Mouse (Mus musculus): ENCODE measurements around the gene Neu3.
A peak's percentile ranks its signal among the peaks of the same experiment; 100 is the strongest.

The Neu3 gene

GRCm38 (mm10) chr7:99828083-99828570 is at the start of gene Neu3:
Neu3 (minus strand) TSS chr7:99828417.
- peak; percentile 21 for DNase-seq (ENCODE audit: extremely low read depth, low read depth, low spot score)

DNA sequence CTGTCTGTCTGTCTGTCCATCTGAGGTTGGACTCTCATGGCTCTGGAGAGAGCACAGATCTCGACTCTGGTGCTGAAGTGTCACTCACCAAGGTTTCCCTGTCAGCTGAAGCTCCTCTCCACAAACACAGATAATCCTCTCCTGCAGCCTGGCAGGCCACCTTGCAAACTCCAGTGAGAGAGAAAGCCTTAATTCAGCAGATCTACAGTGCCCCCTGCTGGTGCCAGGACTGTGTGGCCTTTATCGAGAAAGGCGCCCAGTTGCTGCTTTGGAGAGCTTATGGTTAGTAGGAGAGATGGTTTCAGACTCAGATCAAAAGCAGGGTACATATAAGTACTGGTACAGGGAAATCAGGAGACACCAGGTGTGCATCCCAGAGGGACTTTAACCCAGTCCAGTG is 48.1 kb upstream of the Neu3 start:
- DNase-seq (ENCODE audit: extremely low read depth, low read depth, low spot score), result no peak

GRCm38 (mm10) chr7:99875891-99876290 is 47.7 kb upstream of the Neu3 start:
- DNase-seq (ENCODE audit: extremely low read depth, low read depth, low spot score), result no peak

GRCm38 (mm10) chr7:99873965-99874364 is 45.7 kb upstream of the Neu3 start:
- no peak for DNase-seq (ENCODE audit: extremely low read depth, low read depth, low spot score)

DNA sequence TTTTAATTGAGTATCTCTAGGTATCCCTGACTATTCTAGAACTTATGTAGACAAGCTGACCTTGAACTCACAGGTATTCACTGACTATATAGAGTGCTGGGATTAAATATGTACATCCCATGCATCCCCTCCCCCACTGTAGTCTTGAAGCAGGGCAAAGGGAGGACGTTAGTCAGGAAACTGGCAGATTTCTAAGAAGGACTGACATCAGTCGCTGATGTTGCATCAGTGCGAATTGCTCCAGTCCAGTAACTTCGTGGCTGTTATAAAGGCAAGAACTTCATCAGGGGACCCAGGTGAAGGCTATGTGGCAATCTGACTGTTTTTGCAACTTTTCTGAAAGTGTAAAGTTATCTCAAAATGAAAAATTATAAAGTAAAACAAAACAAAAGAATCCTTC is 41.1 kb upstream of the Neu3 start:
- DNase-seq (ENCODE audit: extremely low read depth, low read depth, low spot score), result no peak

GRCm38 (mm10) chr7:99865219-99865618 is 37.0 kb upstream of the Neu3 start:
- no peak for DNase-seq (ENCODE audit: extremely low read depth, low read depth, low spot score)

DNA sequence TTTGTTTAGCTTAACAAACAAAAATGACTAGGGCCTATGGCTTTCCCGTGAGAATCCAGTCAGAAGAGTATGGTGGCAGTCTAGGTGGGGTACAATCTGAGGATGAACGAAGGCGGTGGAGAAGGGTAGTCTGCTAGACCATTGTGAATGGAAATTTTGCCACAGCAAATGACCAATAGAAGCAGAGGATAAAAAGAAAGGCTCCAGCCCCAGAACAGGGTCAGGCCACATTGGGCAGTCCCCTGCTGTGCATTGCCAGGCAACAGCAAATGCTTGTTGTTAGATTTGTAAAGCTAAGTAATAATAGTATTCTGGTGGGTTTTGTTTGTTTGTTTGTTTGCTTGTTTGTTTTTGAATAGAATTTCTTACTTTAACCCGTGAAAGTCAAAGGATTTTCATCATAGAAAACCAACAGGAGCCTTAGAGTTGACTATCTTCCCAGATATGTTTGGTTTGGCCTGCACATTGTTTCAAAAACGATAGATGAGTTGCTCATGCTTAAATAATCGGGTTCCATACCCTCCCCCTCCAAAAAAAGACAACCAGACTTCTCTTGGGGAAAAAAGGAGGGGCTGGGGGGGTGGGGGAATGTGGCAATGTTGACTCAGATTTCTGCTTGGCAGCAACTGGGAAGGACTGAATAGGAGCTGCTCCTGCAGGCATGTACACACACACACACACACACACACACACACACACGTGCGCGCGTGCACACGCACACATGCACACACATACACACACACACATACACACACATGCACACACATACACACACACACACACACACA is 36.2 kb upstream of the Neu3 start:
- no peak for DNase-seq (ENCODE audit: extremely low read depth, low read depth, low spot score)

DNA sequence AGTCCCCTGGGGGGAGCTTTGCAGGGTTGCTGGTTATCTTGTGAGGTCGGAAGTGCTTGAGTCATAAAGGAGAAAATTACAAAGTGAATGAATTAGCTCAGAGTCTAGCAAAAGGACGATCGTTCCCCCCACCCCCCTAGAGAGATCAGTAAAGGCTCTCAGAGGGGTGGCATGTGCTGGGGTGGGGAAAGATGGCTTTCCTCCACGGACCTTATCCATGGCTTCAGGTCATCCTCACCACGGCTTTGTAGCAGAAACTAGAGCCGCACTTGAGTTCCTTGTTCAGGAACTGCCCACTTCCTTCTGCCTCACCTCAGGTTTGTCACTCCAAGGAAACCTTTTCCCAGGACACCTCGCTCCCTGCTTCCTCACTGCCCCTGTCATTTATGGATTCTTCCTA is 35.1 kb upstream of the Neu3 start, which contains the start of gene Spcs2:
Gene Spcs2 (minus strand): TSS at position 101 of the 400 bp plus-strand sequence.
- DNase-seq (ENCODE audit: extremely low read depth, low read depth, low spot score), result no peak

DNA sequence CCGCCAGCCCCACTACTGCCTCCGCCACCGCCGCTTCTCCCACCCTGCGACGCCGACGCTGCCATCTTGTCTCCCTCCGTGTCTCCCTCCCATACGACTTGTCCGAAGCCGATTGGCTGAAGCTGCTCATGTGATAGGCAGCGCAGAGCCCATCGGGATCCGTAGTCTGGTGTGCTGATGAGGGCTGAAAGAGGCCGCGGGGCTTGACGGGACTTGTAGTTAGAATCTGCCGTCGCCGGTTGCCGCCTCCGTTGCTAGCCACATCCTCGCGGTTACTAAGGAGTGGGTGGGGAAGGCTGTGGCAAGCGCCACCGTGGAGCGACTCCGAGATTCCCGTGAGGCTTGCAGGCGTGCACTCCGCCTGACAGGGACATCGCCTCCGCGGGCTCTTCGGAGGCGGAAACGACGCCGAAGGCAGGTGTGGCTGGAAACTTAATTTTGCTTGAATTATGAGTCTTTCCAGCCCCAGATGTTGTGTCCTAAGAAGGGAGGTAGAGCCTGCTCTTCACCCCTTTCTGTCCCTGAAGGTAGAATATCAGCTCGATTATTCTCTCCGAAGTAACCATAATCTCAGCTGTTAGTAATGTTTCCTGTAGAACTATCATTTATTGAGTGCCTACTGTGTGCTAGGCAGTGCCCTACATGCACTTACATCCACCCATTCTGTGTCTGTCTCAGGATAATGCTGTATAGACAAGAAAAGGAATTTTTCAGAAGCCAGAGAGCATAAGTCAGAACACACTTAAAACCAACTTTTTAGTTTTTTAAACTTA is 30.8 kb upstream of the Neu3 start, which contains the start of gene Xrra1:
Gene Xrra1 (plus strand): TSS at position 304 of the 773 bp plus-strand sequence.
- DNase-seq (ENCODE audit: extremely low read depth, low read depth, low spot score), result peak; percentile 92

DNA sequence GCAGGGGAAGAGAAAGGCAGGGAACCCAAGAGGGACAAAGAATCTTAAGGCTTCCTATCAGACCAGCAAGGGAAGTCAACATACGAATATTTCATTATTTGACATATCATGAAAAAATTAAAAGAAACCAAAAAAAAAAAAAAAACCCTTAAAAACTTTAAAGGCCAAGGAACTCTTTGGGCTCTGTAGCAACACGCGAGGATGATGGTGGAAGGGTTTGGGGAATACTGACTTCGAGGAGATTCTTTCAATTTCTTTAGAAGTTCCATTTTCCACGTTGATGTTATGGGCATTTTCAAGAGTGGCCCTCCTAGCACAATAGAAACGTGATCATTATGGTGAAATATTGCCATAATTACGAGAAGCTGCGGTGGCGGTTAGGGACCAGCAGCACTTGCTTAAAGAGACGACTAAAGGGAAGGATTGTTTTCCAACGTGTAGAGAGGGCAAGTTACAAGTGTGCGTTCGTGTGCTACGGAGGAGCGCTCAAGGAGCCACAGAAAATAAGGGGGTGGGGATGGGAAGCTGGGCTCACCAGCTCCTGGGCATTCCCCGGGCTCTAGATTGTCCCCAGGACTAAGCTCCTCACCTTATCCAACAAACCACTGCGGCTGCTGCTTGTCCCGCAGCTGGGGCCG is 30.1 kb upstream of the Neu3 start:
- no peak for DNase-seq (ENCODE audit: extremely low read depth, low read depth, low spot score)

DNA sequence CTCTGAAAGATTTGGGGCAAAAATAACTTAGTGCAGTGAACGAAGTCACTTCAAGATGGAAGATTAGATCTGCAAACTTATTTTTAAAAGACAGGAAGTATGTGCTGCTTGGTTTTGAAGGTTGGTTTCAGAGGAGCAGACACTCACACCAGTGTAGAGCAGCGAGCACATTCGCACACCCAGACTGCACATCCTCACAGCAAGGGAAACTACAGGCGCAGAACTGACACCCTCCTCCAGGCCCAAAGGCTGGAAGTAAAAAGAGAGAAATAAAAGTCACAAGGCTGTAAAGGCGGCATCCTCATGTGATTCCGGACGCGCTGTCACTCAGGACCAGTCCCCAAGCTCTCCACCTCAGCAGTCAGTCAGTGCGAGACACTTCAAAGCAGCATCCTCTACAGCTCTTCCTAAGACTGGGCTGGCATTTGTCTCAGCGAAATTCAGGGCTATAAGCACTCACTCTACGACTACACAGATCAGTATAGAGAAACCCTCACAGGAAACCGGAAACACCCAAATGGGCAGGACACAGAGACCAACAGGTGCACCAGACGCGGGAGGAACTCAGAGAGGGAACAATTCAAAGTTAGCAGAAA is 28.1 kb upstream of the Neu3 start:
- no peak for DNase-seq (ENCODE audit: extremely low read depth, low read depth, low spot score)

- no peak for DNase-seq (ENCODE audit: extremely low read depth, low read depth, low spot score)
Observed at GRCm38 (mm10) chr7:99854311-99854710, 26.1 kb upstream of the Neu3 start.

DNA sequence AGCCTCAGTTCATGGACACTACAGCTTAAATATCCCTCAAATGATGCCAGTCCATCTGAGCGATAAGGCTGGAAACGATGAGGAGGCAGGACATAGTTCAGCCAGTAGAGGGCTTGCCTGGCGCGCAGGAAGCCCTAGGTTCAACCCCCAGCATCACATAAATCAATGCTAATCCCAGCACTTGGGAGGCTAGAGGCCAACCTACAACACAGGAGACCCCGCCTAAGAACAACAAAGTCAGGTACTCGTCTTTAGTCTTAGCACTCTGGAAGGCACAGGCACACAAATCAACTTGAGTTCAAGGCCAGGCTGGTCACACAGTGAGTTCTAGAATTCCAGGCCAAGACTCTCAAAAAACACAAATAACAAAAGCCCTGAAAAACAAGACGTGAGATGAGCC is 25.1 kb upstream of the Neu3 start:
- DNase-seq (ENCODE audit: extremely low read depth, low read depth, low spot score), result no peak

DNA sequence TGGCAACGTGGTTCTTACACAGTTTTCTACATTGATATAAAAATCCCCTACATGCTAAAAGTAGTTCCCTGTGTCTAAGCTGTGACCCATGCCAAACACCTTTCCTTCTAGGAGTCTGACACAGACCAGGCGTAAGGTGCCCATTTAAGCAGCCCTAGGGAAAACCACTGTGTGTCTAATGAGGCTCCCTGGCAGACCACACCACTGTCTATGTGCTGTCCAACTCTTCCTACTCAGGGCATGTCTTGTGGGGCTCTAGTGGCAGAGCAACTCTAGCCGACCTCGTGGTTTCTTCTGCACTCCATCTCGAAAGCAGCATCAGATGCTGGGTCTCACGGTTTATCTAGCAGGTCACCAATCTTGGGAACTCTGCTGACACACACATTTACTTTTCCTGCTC is 23.4 kb upstream of the Neu3 start:
- no peak for DNase-seq (ENCODE audit: extremely low read depth, low read depth, low spot score)

DNA sequence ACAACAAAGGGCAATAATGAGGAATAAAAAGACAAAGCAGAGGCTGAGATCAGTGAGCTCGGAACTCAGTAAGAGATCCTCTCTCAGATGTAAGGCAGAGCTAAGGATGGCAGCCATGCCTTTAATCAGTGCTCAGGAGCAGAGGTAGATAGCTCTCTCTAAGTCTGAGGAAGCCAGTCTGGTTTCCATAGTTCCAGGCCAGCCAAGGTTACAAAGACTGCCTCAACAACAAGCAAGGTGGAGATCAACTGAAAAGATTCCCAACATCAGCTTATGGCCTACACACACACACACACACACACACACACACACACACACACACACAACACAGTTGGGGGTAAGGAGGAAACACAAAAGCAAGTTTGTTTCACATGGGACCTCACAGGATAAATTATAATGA is 22.9 kb upstream of the Neu3 start:
- no peak for DNase-seq (ENCODE audit: extremely low read depth, low read depth, low spot score)

DNA sequence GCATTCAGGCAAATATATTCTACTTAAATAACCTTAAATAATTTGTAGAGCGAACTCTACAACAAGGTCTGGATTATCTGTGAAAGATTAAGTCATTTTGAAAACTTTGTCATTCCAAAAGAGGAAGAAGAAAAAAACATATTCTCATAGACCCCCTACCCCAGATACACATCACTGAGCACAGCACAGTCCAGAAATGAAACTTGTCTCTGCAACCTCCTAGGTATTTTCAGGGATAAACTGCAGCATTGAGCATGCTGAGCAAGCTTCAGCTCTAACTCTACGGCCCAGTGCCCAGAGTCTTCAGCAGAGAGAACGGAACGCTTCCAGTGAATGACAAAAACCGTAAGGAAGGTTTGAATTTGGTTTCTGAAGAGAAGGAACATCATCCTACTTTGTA is 22.3 kb upstream of the Neu3 start:
- no peak for DNase-seq (ENCODE audit: extremely low read depth, low read depth, low spot score)

DNA sequence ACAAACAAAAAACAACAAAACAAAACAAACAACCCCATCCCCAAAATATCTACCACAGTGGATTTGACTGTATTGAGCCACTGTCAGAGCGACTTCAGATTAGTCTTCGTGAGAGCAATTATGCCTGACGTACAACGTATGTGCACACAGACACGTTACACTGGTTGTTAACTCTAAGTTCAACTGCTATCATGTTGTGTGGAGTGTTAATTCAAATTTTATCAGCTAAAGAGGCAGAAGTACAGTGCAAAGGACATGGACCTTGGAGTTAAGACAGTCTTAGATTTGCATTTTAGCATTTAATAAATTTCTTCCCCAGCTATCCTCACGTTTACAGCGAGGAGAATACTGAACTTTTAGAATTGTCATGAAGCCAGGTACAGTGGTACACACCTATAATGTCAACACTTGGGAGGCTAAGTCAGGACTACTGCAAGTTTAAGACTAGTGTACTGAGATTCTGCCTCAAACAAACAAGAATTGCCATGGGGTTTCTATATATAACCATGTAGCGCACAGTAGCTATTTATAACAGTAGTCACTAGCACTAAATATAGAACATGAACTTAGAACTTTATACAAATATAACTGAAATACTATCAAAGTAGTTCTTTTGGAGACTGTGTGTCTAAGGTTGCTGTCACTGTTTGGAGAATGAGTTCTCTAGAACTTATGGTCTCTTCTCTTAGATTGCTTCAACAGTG is 17.5 kb upstream of the Neu3 start:
- DNase-seq (ENCODE audit: extremely low read depth, low read depth, low spot score), result no peak

DNA sequence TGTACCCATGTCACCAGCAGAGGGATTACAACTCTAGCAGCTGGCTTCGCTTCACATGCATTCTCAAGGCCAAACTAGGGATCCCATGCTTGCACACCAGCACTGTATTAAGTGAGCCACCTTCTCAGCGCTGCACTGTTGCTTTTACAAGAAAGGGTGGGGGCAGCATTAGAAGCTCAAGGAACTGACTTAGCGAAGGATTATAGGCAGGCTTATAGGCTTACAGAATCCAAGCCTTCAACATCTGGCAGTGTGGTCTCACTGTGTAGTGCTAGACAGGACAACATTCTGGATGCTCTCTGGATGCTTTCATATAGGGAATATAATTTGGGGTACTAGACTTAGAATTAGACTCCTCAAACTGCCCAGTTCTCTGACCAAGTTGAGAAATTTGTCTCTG is 10.0 kb upstream of the Neu3 start:
- no peak for DNase-seq (ENCODE audit: extremely low read depth, low read depth, low spot score)

GRCm38 (mm10) chr7:99837358-99838071 is 9.3 kb upstream of the Neu3 start:
- no peak for DNase-seq (ENCODE audit: extremely low read depth, low read depth, low spot score)

DNA sequence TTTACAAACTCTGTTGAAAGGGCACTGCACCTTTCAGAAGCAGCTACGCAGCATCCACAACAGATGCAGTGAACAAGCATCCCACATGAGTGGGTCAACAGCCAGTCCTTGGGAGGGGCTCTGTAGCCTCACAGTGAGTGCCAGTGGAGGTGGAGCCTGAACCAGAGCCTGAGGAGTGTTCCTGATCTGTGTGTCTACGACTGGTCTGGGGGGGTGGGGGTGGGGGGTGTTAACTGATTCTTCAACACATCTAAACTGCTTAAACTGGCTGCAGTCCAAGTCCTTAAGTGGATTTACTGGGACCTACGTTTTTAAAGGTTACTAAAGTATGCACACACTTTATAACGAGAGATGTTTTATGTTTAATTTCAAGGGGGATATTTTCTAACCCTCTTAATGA is 8.6 kb upstream of the Neu3 start:
- DNase-seq (ENCODE audit: extremely low read depth, low read depth, low spot score), result no peak

Data from fat pad, adult 2 months (tissue).